Mouse (Mus musculus) embryonic facial prominence, embryonic 12.5 days (tissue): ENCODE measurements at regions not wholly inside any gene's neighbourhood (a gene's known extent, or its start where the extent isn't known, plus 50 kb on each side); places are given as distances from the start of the nearest gene placed in this dataset.
A peak's percentile ranks its signal among the peaks of the same experiment; 100 is the strongest.

Experiments used
- ATAC-seq: fragments of 200-750 bp; cut with Nextera tagmentation; 2 replicates; pipeline ENCODE4 v1.8.0; 2017; ENCODE audit not compliant: insufficient number of reproducible peaks, insufficient read depth, low FRiP score, low TSS enrichment
- H3K27ac ChIP-seq: fragments of 300-500 bp; sonication (generic); 2 replicates; pipeline ENCODE4 v1.5.1; 2016; ENCODE audit warnings: mild to moderate bottlenecking
- H3K27me3 ChIP-seq: fragments of 300-500 bp; sonication (generic); 2 replicates; pipeline ENCODE4 v1.6.1; 2016; ENCODE audit warnings: mild to moderate bottlenecking, moderate library complexity
- H3K36me3 ChIP-seq: fragments of 300-500 bp; sonication (generic); 2 replicates; pipeline ENCODE4 v1.6.1; 2016; ENCODE audit warnings: mild to moderate bottlenecking
- H3K4me1 ChIP-seq: fragments of 300-500 bp; sonication (generic); 2 replicates; pipeline ENCODE4 v1.6.1; 2016
- H3K4me2 ChIP-seq: fragments of 300-500 bp; sonication (generic); replicated peaks from 2 replicates; pipeline ENCODE4 v1.6.1; 2016; ENCODE audit warnings: mild to moderate bottlenecking, moderate library complexity
- H3K4me3 ChIP-seq: fragments of 300-500 bp; sonication (generic); 2 replicates; pipeline ENCODE4 v1.5.1; 2016; ENCODE audit warnings: mild to moderate bottlenecking
- H3K9ac ChIP-seq: fragments of 300-500 bp; sonication (generic); 2 replicates; pipeline ENCODE4 v1.6.1; 2016; ENCODE audit warnings: mild to moderate bottlenecking, moderate library complexity
- H3K9me3 ChIP-seq: fragments of 300-500 bp; sonication (generic); 2 replicates; pipeline ENCODE4 v1.6.1; 2016; ENCODE audit warnings: mild to moderate bottlenecking, moderate library complexity
- WGBS: fragments of 180-500 bp; shearing (Covaris S2); methylation state at CpG from one replicate; pipeline ENCODE4 v1.1.7; 2016; 5-methylcytosine and 5-hydroxymethylcytosine counted together

- 88% methylated on average over 10 of the region's 10 CpGs for WGBS
- Histone ChIP-seq H3K4me3 (no peak overlapping the region), H3K27ac (no peak overlapping the region), H3K9ac (no peak overlapping the region), H3K9me3 (no peaks in the 10 kb centered on the region), H3K27me3 (no peaks in the 10 kb centered on the region), H3K4me2 (no peak overlapping the region), H3K4me1 (peaks cover 37% of the 10 kb centered on the region), H3K36me3 (no peaks in the 10 kb centered on the region)
- ATAC-seq = no peak
Observed at GRCm38 (mm10) chr5:111527741-111528140, 110.6 kb downstream of the Mn1 start.

DNA sequence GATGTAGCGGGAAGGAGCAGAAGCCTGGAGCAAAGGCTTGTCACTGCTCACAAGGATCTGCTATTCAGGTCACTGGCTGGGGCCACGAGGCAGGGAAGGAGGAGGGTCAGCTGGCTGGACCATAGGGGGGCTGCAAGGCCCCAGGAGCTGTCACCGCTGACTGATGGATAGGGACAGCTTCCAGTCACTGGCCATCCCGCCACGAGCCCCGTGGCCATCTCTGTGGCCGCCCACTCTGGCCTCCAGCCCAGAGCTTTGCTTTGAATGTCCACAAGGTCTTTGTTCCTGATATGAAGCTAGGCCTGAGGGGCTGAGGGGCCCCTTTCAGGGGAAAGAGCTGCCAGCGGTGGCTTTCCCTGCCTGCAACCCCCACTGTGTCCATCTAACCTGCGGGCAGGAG lies 111.9 kb downstream of the Mn1 start:
- H3K36me3 ChIP-seq = no peaks in the 10 kb centered on the region
- no peak overlapping the region for H3K9ac ChIP-seq
- peak overlapping the region; percentile 24; the same call in 1 of the 2 replicates for H3K27ac ChIP-seq
- 21% methylated on average over 9 of the region's 9 CpGs for WGBS
- peaks cover 41% of the 10 kb centered on the region for H3K4me1 ChIP-seq
- no peak overlapping the region for H3K4me3 ChIP-seq
- no peaks in the 10 kb centered on the region for H3K9me3 ChIP-seq
- no peak overlapping the region for H3K4me2 ChIP-seq
- no peaks in the 10 kb centered on the region for H3K27me3 ChIP-seq
- no peak for ATAC-seq

DNA sequence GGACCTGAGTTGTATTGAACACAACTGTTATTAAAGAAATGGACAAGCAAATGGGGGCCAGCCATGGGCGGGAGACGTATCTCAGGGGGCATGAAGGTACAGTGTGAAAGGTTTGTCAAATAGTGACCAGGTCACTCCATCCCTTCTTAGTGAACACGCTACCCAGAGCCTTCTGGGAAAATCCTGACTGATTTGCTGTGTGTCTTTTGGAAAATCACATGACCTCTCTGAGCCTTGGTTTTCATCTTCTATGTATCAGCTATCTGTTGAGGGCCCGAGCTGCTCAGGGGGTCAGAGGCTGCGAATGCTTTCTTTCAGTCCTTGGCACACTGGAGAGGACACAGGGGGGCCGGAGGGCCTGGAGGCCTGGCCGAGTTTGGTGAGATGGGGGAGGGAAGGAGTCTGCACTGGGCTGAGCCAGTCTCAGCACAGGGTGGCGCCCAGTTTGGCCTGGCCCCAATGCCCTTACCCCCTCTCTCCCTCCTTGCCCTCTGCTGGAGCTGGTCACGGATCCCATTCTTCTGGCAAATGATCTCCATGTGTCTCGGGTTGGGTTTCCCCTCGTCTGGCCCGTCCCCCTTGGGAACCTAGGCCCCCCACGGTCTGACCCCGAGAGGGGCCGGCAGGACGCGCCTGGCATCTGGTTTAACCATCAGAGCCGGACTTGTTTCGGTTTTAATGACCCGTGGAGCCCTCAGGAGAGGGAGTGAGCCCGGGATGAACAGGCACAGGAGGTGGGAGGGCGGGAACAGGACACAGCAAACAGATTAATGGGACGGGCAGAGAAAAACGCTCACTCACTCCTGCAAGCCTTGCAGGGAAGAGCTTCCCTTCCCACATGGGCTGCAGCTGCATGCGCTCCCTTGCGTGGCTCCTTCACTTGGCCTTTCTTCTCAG lies 113.7 kb downstream of the Mn1 start:
- 0 out of 2 replicates have a peak, but pooled peaks have one; percentile 22 for ATAC-seq
- Histone ChIP-seq H3K4me2 (peak overlapping the region; percentile 43), H3K27ac (peak overlapping the region; percentile 81), H3K4me1 (peaks cover 53% of the 10 kb centered on the region), H3K4me3 (no peak overlapping the region), H3K36me3 (no peaks in the 10 kb centered on the region), H3K9ac (peak overlapping the region; percentile 40; the same call in 1 of the 2 replicates), H3K27me3 (no peaks in the 10 kb centered on the region), H3K9me3 (no peaks in the 10 kb centered on the region)
- 12% methylated on average over 26 of the region's 26 CpGs for WGBS

DNA sequence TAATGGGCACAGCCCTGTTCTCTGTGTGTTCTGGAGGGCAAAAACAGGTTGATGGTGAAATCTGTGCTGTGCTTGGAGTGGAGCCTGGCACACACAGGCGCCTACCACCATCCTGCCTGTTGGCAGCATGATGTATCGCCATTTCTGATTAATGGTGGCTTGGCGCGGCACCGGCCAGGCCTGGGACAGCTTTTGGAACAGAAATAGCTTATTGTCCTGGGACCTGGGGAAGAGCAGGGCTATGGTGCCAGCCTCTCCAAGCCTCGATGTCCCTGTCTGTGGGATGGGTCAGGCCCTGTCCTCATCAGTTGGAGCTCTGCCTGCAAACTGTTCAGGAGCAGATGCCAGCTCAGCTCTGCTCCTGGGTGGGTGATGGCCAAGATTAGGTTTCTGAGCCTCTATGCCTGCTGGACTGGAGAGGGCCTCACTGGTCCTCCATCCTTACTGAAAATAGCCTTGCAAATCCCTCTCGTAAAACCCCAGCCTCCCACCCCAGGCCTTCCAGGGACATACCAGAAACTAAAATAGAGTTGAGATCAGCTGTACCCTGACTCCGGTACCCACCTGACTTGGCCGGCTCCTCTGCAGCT lies 115.4 kb downstream of the Mn1 start:
- Histone ChIP-seq H3K27ac (no peak overlapping the region), H3K36me3 (no peaks in the 10 kb centered on the region), H3K4me3 (no peak overlapping the region), H3K4me2 (no peak overlapping the region), H3K27me3 (no peaks in the 10 kb centered on the region), H3K4me1 (peaks cover 57% of the 10 kb centered on the region), H3K9ac (no peak overlapping the region), H3K9me3 (no peaks in the 10 kb centered on the region)
- no peak for ATAC-seq
- WGBS = 85% methylated on average over 9 of the region's 9 CpGs

- H3K27ac ChIP-seq = no peak overlapping the region
- ATAC-seq = no peak
- no peak overlapping the region for H3K4me2 ChIP-seq
- H3K9me3 ChIP-seq = no peaks in the 10 kb centered on the region
- H3K36me3 ChIP-seq = no peaks in the 10 kb centered on the region
- WGBS = 41% methylated on average over 13 of the region's 13 CpGs
- H3K4me1 ChIP-seq = peaks cover 45% of the 10 kb centered on the region
- H3K27me3 ChIP-seq = no peaks in the 10 kb centered on the region
- no peak overlapping the region for H3K9ac ChIP-seq
- no peak overlapping the region for H3K4me3 ChIP-seq
Observed at GRCm38 (mm10) chr5:111535978-111536377, 118.8 kb downstream of the Mn1 start.

GRCm38 (mm10) chr5:111538560-111539450 lies 121.6 kb downstream of the Mn1 start:
- Histone ChIP-seq H3K27me3 (no peaks in the 10 kb centered on the region), H3K4me1 (peaks cover 33% of the 10 kb centered on the region), H3K9ac (no peak overlapping the region), H3K4me2 (no peak overlapping the region), H3K9me3 (no peaks in the 10 kb centered on the region), H3K27ac (no peak overlapping the region), H3K4me3 (no peak overlapping the region), H3K36me3 (no peaks in the 10 kb centered on the region)
- no peak for ATAC-seq
- WGBS = 64% methylated on average over 13 of the region's 13 CpGs

- no peak for ATAC-seq
- H3K9ac ChIP-seq = no peak overlapping the region
- no peaks in the 10 kb centered on the region for H3K9me3 ChIP-seq
- WGBS = 6% methylated on average over 3 of the region's 3 CpGs
- no peak overlapping the region for H3K4me2 ChIP-seq
- no peaks in the 10 kb centered on the region for H3K27me3 ChIP-seq
- no peak overlapping the region for H3K4me3 ChIP-seq
- H3K36me3 ChIP-seq = no peaks in the 10 kb centered on the region
- peaks cover 22% of the 10 kb centered on the region for H3K4me1 ChIP-seq
- H3K27ac ChIP-seq = no peak overlapping the region
Observed at GRCm38 (mm10) chr5:111540486-111540885, 123.3 kb downstream of the Mn1 start.

GRCm38 (mm10) chr5:111542077-111542476 lies 124.9 kb downstream of the Mn1 start:
- Histone ChIP-seq H3K4me1 (peaks cover 14% of the 10 kb centered on the region), H3K4me3 (no peak overlapping the region), H3K36me3 (no peaks in the 10 kb centered on the region), H3K9me3 (no peaks in the 10 kb centered on the region), H3K9ac (no peak overlapping the region), H3K27me3 (no peaks in the 10 kb centered on the region), H3K4me2 (no peak overlapping the region), H3K27ac (no peak overlapping the region)
- 79% methylated on average over 3 of the region's 3 CpGs for WGBS
- no peak for ATAC-seq

DNA sequence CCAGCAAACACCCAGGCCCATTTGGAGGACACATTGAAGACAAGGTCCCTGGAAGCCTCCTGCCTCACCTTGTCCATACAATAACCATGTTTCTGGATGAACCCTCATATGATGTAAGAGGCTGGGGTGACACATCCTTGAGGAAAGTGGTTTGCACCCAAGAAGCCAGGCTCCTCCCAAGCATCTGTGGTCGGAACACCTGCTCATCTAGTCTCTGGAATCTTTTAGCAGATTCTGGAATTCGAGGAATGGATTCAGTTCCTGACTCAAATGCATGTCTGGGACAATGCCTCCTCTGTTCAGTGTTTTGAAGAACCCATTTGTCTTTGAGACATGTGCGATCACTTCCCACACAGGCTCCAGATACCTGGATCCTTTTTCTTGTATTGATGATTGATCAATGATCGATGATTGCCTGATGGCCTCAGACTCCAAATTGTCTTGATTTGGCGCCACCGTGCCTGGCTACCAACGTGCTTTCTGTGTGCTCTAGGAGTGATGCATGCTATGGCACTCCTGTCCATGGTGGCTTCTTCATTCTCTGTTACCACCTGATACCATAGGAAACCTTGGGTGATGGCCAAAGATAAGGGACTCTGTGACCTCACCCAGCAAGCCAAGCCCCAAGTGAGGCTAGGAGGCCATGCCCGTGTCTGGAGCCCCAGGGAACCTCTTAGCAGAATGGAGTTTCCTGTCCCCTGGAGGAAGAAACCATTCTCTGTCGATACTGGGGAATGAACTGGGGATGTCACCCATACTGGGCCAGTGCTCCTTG lies 126.7 kb downstream of the Mn1 start:
- Histone ChIP-seq H3K27ac (no peak overlapping the region), H3K4me2 (no peak overlapping the region), H3K4me3 (no peak overlapping the region), H3K36me3 (no peaks in the 10 kb centered on the region), H3K27me3 (no peaks in the 10 kb centered on the region), H3K9ac (no peak overlapping the region), H3K4me1 (peaks cover 12% of the 10 kb centered on the region), H3K9me3 (no peaks in the 10 kb centered on the region)
- ATAC-seq = no peak
- 76% methylated on average over 9 of the region's 9 CpGs for WGBS

DNA sequence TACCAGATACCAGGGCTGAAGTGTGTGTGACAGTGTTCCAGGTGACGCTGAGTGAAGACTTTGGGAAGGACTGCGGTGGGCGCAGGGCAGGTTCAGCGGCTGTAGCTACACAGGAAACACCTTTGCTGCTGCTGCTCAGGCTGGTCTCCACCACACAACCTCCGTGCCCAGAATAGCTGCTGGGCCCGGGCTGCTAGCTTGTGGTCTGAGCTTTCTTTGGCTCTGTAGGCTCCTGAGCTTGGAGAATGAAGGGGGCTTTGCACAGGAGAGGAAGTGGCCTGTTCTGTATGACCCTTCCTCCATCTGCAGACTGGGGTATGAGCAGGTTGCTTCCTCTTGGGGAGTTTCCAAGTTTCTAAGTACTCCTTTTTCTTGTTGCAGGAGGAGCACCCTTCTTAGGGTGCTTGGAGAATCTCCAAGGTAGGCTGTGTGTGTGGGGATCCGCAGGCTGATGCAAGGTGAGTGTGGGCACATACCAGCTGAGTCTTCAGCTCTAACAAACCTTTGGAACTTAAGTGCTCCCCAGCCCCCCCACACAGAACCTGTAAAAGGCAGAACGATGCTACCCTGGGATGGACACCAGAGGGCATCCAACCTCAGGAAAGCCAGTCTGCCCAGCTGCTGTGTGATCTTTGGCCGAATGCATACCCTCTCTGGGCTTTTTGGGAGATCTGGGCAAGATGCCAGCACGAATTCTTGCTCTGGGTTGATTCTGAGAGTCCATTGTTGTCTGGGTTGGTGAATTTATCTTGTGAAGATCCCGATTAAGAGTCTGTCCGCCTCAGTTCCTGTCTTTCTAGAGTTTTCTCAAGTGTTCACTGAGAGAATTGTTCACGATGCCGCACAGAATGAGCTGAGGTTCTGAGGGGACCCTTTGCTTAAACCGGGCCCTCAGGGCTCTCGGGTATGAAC lies 136.6 kb downstream of the Mn1 start:
- Histone ChIP-seq H3K9ac (no peak overlapping the region), H3K9me3 (no peaks in the 10 kb centered on the region), H3K4me1 (peaks cover 34% of the 10 kb centered on the region), H3K4me2 (no peak overlapping the region), H3K27ac (peak overlapping the region; percentile 94), H3K27me3 (no peaks in the 10 kb centered on the region), H3K36me3 (no peaks in the 10 kb centered on the region), H3K4me3 (no peak overlapping the region)
- no peak for ATAC-seq
- 67% methylated on average over 16 of the region's 16 CpGs for WGBS
